Mouse (Mus musculus): ENCODE measurements around the gene Csn1s2b.
"Not testable (repeated sequence)": the region's sequence is repeated elsewhere in the genome, so short reads cannot be mapped to it uniquely, and the experiment has no call there.

Gene Csn1s2b

DNA sequence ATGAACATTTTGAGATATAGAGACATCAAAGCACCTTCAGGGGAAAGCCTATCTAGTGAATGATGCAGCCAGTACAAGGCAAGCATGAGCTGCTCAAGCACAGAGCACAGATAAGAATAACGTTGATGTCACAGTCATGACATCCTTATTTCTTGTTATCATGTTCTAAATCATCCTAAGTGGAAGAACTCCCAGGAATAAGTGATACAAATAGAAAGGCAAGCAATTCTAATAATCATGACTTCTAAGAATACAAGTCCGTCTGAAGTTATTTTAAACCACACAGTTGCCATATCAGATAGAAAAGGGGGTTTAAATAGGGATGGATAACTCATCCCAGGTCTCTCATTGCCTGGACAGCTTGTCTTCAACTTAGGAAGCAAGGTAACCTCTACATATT lies at the start of gene Csn1s2b:
Csn1s2b (plus strand) TSS at position 301 of the 400 bp plus-strand sequence.
- no peak for DNase-seq (ENCODE audit: low read depth, low spot score)

GRCm38 (mm10) chr5:87764546-87764945 lies 43.3 kb upstream of the Csn1s2b start:
- no peak for DNase-seq (ENCODE audit: low read depth, low spot score)

DNA sequence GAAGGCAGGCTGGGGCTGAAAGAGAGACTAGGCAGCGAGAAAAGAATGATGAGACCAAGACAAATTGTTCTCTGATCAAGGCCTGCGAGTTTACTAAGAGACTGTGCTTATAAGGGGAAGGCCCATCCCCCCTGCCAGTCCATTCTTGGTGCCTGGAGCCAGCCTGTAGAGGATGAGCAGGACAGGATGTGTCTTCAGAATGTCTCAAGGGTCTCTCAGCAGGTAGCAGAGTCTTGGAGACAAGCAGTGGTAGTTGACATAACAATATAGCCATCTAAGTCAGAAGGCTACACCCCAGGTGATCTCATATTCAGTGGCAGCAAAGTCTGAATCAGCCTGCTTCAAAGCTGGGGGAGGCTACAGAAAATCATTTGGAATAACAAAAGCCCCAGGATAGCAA lies 35.7 kb upstream of the Csn1s2b start:
- not testable (repeated sequence) for DNase-seq (ENCODE audit: low read depth, low spot score)

DNA sequence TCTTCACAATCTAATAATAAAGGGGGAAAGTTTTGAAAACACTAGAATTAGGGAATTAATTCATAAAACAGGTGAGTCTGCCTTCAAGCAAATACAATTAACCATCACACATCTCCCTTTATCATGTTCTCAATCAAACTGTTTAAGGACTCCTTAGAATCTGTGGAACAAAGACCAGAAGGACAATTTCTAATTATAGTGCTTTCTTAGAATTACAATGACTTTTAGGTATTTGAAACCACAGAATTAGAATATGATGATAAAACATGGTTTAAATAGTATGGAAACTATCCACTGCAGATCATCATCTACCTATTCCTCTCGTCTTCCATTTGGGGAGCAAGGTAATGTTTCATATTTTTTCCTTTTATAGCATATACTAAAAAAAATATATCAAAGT lies 33.6 kb upstream of the Csn1s2b start, which contains the start of gene Csn1s2a:
Csn1s2a (plus strand) TSS at position 301 of the 400 bp plus-strand sequence.
- no peak for DNase-seq (ENCODE audit: low read depth, low spot score)

DNA sequence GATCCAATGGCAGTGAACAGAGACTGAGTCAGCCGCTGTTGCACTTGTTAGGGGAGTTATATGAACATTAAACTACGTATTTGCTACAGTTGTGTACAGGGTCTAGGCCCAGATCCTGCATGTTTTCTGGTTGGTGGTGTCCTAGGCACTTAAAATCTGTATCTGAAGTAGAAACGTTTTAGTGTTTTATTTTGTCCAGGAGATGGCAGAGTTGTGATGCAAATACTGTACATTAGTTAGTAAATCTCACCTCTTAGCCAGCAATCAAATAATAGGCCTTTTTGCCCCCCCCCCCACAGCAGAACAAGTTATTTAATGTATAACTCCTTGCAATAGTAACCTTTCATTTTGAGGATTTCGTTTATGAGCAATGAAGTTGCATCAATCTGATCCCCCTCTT lies 25.2 kb upstream of the Csn1s2b start:
- peak; percentile 10 for DNase-seq (ENCODE audit: low read depth, low spot score)

GRCm38 (mm10) chr5:87809253-87809652 lies 1.4 kb downstream of the Csn1s2b start:
- DNase-seq (ENCODE audit: low read depth, low spot score): no peak

DNA sequence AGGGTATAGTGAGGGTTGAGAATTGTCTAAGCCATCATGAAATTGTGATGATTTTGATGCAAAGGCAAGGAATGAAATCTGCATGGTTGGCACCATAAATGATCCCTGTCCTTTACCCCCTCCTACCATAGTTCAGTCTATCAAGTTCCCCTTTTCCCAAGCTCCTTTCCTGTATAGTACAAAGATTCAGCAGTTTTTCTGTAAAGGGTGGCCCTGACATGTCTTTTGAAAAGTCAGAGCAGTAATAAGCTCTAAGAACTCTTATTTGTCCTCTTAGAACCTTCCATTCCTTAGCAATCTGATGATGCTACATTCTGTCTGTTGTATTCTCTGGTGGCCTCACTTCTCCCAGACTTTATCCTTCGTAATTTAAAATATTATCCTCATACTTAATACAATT lies 17.5 kb downstream of the Csn1s2b start, which contains the start of gene Prr27:
Prr27 (plus strand) TSS at position 301 of the 400 bp plus-strand sequence.
- DNase-seq (ENCODE audit: low read depth, low spot score): no peak

- peak; percentile 20 for DNase-seq (ENCODE audit: low read depth, low spot score)
Measured at GRCm38 (mm10) chr5:87855136-87855716, 47.3 kb downstream of the Csn1s2b start.

- DNase-seq (ENCODE audit: low read depth, low spot score): peak; percentile 34
Measured at GRCm38 (mm10) chr5:87870084-87870483, 62.2 kb downstream of the Csn1s2b start.

DNA sequence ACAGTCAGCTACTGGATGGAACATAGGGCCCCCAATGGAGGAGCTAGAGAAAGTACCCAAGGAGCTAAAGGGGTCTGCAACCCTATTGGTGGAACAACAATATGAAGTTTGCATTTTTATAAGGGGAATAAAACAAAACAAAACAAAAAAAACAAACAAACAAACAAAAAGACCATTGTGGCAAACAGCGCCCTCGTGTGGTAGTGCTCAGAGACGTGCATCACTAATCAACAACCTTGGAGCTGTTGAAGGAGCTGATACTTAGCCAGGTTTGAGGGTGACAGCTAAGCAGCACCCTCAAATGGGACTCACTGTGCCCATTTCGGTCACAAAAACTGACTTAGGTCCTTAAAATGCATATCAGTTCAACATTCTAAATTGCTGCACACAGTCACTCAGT lies 63.5 kb downstream of the Csn1s2b start:
- DNase-seq (ENCODE audit: low read depth, low spot score): no peak
